In the genomic region with DNA sequence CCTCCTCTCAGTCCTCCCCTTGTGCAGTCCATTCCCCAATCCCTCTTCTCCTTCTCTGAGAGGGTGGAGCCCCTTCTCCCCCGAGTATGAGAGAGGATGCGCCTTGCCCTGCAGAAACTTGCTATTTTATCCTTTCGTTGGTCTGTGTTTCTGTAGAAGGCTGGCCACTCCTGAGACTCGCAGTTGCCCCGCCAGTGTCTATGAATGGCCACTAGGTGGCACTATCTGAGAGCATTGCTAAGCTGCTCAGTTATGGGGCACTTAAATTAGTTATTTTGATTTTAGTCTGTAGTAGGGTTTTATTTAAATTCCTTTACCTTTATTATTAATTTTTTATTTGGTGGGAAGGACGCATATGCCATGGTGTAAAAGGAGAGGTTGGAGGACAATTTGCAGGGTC, we compare ENCODE assay signal across 9 mouse cellular contexts. TPM values are rescaled to one million over a fixed set of nuclear protein-coding genes. Genes with fewer than 3 reads are reported as not detected.
DNase-seq lines count a peak whose midpoint lies in the region; ATAC-seq lines count a peak whose summit lies in the region.
"Had no signal": no experiment of that assay in that cellular context is flagged by ENCODE, and none has a peak within 500 bp of the region (broad histone marks: within the 10 kb centered on the region; RNA-seq: fewer than 3 reads in every experiment).

No protein-coding gene starts in this region.

- H3K4me3 ChIP-seq in intestine, embryonic 15.5 days (replicated peaks): no peak overlapping the region
- H3K4me3 ChIP-seq: embryonic facial prominence, embryonic 13.5 days had no signal

- H3K9ac ChIP-seq in intestine, embryonic 15.5 days: no peak overlapping the region
- H3K9ac ChIP-seq: embryonic facial prominence, embryonic 13.5 days had no signal

- H3K9me3 ChIP-seq in intestine, embryonic 15.5 days: no peaks in the 10 kb centered on the region
- H3K9me3 ChIP-seq: embryonic facial prominence, embryonic 13.5 days had no signal

- intact Hi-C loops in left cerebral cortex, postnatal 4 days (cut with DNase I): loop anchor here (5.0 kb wide), 1 partner anchor 307 kb away; no protein-coding TSS in a partner anchor

- no peaks in the 10 kb centered on the region for H3K27me3 ChIP-seq in intestine, embryonic 15.5 days (replicated peaks)
- H3K27me3 ChIP-seq in splenic B cell, adult 2 months (ENCODE audit: control insufficient read depth, insufficient read depth, low read length, poor library complexity, severe bottlenecking): no peaks in the 10 kb centered on the region
- H3K27me3 ChIP-seq: embryonic facial prominence, embryonic 13.5 days had no signal

- no peaks in the 10 kb centered on the region for H3K36me3 ChIP-seq in intestine, embryonic 15.5 days
- no peaks in the 10 kb centered on the region for H3K36me3 ChIP-seq in splenic B cell, adult 2 months (ENCODE audit: control insufficient read depth, insufficient read depth, low read length, poor library complexity, severe bottlenecking)
- H3K36me3 ChIP-seq: embryonic facial prominence, embryonic 13.5 days had no signal

- no peaks in the 10 kb centered on the region for H3K4me1 ChIP-seq in intestine, embryonic 15.5 days (replicated peaks)
- H3K4me1 ChIP-seq: embryonic facial prominence, embryonic 13.5 days had no signal

- 0 out of 2 replicates have a peak, but pooled peaks have one; percentile 36 for ATAC-seq in intestine, embryonic 15.5 days
- ATAC-seq in monocyte, adult 5-6 weeks (replicated peaks; ENCODE audit: insufficient number of reproducible peaks, low FRiP score, low TSS enrichment, poor library complexity, severe bottlenecking): peak; percentile 56; the same call in 1 of the 2 replicates

- H3K27ac ChIP-seq in intestine, embryonic 15.5 days: no peak overlapping the region
- H3K27ac ChIP-seq: embryonic facial prominence, embryonic 13.5 days had no signal

- DNase-seq in urinary bladder, postnatal 14 days (ENCODE audit: low spot score): peak; percentile 56
- no peak for DNase-seq in urinary bladder, postnatal 10 days (ENCODE audit: low spot score)
- DNase-seq in cerebellum, adult 11-12 months: peak; percentile 5
- DNase-seq in frontal cortex, postnatal 10 days (ENCODE audit: low spot score in 2 of 2): peak; percentile 4 to 31
- peak; percentile 34 for DNase-seq in left cerebral cortex, postnatal 4 days
- DNase-seq in splenic B cell, adult 2 months (ENCODE audit: low read depth, low spot score): peak; percentile 59

- 15% methylated on average over 6 of the region's 6 CpGs for WGBS in intestine, embryonic 15.5 days

- no peak overlapping the region for H3K4me2 ChIP-seq in intestine, embryonic 15.5 days (replicated peaks)
- H3K4me2 ChIP-seq: embryonic facial prominence, embryonic 13.5 days had no signal

RNA-seq across cellular contexts. Expression of a gene that starts 48.0 kb away (rescaled TPM):
- polyA plus RNA-seq in intestine, embryonic 15.5 days (2015; fragmentation: Nextera tagmentation; extraction: Ambion mirVana): 17.3 and 20.7 TPM in 2 replicates
- 10 to 100 TPM; 36.8 to 42.3 TPM for total RNA-seq in left cerebral cortex, postnatal 4 days (2021)
- total RNA-seq in monocyte, adult 5-6 weeks (2017): 59.8 to 67.6 TPM (median 66.7 TPM) in 3 replicates
